Mouse (Mus musculus) midbrain, embryonic 15.5 days (tissue): ENCODE results near the gene Ska3. TPM values are rescaled to one million over a fixed set of nuclear protein-coding genes. Genes with fewer than 3 reads are reported as not detected.
A peak's percentile ranks its signal among the peaks of the same experiment; 100 is the strongest.
"Not testable (repeated sequence)": the region's sequence is repeated elsewhere in the genome, so short reads cannot be mapped to it uniquely, and the experiment has no call there.

ENCODE experiments used
- ATAC-seq: fragments of 200-750 bp; cut with Nextera tagmentation; replicated peaks from 2 replicates; pipeline ENCODE4 v1.8.0; 2017; ENCODE audit warnings: moderate TSS enrichment
- H3K27ac ChIP-seq: fragments of 300-500 bp; sonication (generic); 2 replicates; pipeline ENCODE4 v1.5.1; 2015; ENCODE audit warnings: mild to moderate bottlenecking, inconsistent platforms
- H3K27me3 ChIP-seq: fragments of 300-500 bp; sonication (generic); replicated peaks from 2 replicates; pipeline ENCODE4 v1.6.1; 2015; ENCODE audit warnings: inconsistent platforms
- H3K36me3 ChIP-seq: fragments of 300-500 bp; sonication (generic); replicated peaks from 2 replicates; pipeline ENCODE4 v1.6.1; 2015; ENCODE audit warnings: inconsistent platforms
- H3K4me1 ChIP-seq: fragments of 300-500 bp; sonication (generic); 2 replicates; pipeline ENCODE4 v1.6.1; 2015; ENCODE audit warnings: inconsistent platforms
- H3K4me2 ChIP-seq: fragments of 300-500 bp; sonication (generic); 2 replicates; pipeline ENCODE4 v1.6.1; 2015; ENCODE audit warnings: inconsistent platforms, mild to moderate bottlenecking, moderate library complexity
- H3K4me3 ChIP-seq: fragments of 300-500 bp; sonication (generic); 2 replicates; pipeline ENCODE4 v1.5.1; 2015; ENCODE audit warnings: mild to moderate bottlenecking, inconsistent platforms
- H3K9ac ChIP-seq: fragments of 300-500 bp; sonication (generic); 2 replicates; pipeline ENCODE4 v1.6.1; 2015; ENCODE audit warnings: mild to moderate bottlenecking, inconsistent platforms
- H3K9me3 ChIP-seq: fragments of 300-500 bp; sonication (generic); 2 replicates; pipeline ENCODE4 v1.6.1; 2016; ENCODE audit warnings: inconsistent platforms
- WGBS: fragments of 180-500 bp; shearing (Covaris S2); methylation state at CpG from one replicate; pipeline ENCODE4 v1.1.7; 2015; ENCODE audit warnings: mixed read lengths; 5-methylcytosine and 5-hydroxymethylcytosine counted together
- polyA plus RNA-seq: library from polyadenylated mRNA; unstranded; fragments of >200 nt; fragmentation: Nextera tagmentation; extraction: Ambion mirVana; gene quantifications from 2 replicates; pipeline ENCODE4 v1.2.1, GENCODE M21; 2015

The Ska3 gene
- polyA plus RNA-seq = 6.2 and 6.9 TPM in 2 replicates

GRCm38 (mm10) chr14:57825788-57826751 lies at the start of gene Ska3, which contains the start of gene Mrpl57:
Ska3 (minus strand) TSS chr14:57826185.
Mrpl57 (plus strand) TSS chr14:57826234.
- H3K9me3 ChIP-seq = no peaks in the 10 kb centered on the region
- peaks cover 18% of the 10 kb centered on the region for H3K4me1 ChIP-seq
- peak within 1 kb of the TSS; percentile 84 for H3K9ac ChIP-seq
- peak within 1 kb of the TSS; percentile 72 for H3K4me3 ChIP-seq
- H3K36me3 ChIP-seq = no peaks in the 10 kb centered on the region
- H3K4me2 ChIP-seq = peak within 1 kb of the TSS; percentile 63
- WGBS = under 1% methylated on average over 96 of the region's 96 CpGs
- peak; percentile 98 for ATAC-seq
- no peaks in the 10 kb centered on the region for H3K27me3 ChIP-seq
- peak within 1 kb of the TSS; percentile 90 for H3K27ac ChIP-seq

GRCm38 (mm10) chr14:57866676-57867276 lies 40.8 kb upstream of the Ska3 start:
- ATAC-seq = no peak
- Histone ChIP-seq H3K27ac (no peak overlapping the region), H3K9me3 (no peaks in the 10 kb centered on the region), H3K4me2 (no peak overlapping the region), H3K27me3 (no peaks in the 10 kb centered on the region), H3K36me3 (peaks cover 18% of the 10 kb centered on the region), H3K4me3 (no peak overlapping the region), H3K4me1 (no peaks in the 10 kb centered on the region), H3K9ac (no peak overlapping the region)
- WGBS = 92% methylated on average over 3 of the region's 3 CpGs

GRCm38 (mm10) chr14:57865256-57865655 lies 39.3 kb upstream of the Ska3 start:
- no peaks in the 10 kb centered on the region for H3K4me1 ChIP-seq
- H3K27me3 ChIP-seq = no peaks in the 10 kb centered on the region
- no peak overlapping the region for H3K4me2 ChIP-seq
- no peak overlapping the region for H3K27ac ChIP-seq
- no peaks in the 10 kb centered on the region for H3K9me3 ChIP-seq
- no peak for ATAC-seq
- WGBS = 88% methylated on average over 3 of the region's 3 CpGs
- peaks cover 23% of the 10 kb centered on the region for H3K36me3 ChIP-seq
- H3K9ac ChIP-seq = no peak overlapping the region
- no peak overlapping the region for H3K4me3 ChIP-seq

DNA sequence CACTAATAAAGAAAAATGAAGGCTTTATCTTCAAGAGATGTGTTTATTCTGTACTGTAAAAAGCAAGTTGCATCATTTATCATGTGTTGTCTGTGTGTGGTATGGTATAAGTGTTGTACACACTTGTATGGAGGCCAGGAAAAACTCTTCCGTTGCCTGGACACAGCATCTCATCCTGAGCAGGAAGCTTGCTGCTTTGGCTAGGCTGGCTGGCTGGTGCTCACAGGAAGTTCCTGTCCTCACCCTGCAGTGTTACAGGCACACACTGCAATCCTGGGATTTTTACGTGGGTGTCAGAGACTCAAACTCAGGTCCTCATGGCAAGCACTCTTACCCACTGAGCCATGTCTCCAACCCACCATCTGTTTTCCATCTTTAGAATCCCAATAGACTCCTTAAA lies 37.1 kb upstream of the Ska3 start:
- 81% methylated on average over 2 of the region's 2 CpGs for whole genome bisulfite sequencing
- no peak overlapping the region for H3K4me2 ChIP-seq
- ATAC-seq = no peak
- H3K36me3 ChIP-seq = peaks cover 16% of the 10 kb centered on the region
- H3K4me3 ChIP-seq = no peak overlapping the region
- H3K27ac ChIP-seq = no peak overlapping the region
- H3K27me3 ChIP-seq = no peaks in the 10 kb centered on the region
- no peak overlapping the region for H3K9ac ChIP-seq
- no peaks in the 10 kb centered on the region for H3K9me3 ChIP-seq
- no peaks in the 10 kb centered on the region for H3K4me1 ChIP-seq

DNA sequence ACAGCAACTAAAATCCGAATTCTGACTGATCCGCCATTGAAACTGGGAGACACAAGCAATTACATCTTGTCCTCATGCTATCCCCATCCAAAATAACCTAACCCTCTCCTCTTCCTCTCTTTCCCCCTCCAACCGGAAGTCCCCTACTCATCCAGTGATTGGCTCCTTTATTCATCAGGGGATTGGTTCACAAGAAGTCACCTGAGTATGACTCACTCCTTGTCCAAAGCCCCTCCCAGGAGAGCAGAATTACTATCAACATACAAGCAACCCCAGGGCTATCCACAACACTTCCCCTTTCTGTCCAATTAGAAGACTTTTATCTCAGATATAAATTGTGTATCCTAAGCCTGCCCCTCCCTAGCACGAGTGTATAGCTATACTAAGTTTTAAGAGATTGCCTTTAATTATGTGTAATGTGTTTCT lies 36.0 kb upstream of the Ska3 start:
- 91% methylated on average over 4 of the region's 4 CpGs for whole genome bisulfite sequencing
- Histone ChIP-seq H3K9ac (no peak overlapping the region), H3K4me2 (no peak overlapping the region), H3K36me3 (peaks cover 16% of the 10 kb centered on the region), H3K27me3 (no peaks in the 10 kb centered on the region), H3K4me1 (no peaks in the 10 kb centered on the region), H3K27ac (no peak overlapping the region), H3K4me3 (no peak overlapping the region), H3K9me3 (no peaks in the 10 kb centered on the region)
- no peak for ATAC-seq

DNA sequence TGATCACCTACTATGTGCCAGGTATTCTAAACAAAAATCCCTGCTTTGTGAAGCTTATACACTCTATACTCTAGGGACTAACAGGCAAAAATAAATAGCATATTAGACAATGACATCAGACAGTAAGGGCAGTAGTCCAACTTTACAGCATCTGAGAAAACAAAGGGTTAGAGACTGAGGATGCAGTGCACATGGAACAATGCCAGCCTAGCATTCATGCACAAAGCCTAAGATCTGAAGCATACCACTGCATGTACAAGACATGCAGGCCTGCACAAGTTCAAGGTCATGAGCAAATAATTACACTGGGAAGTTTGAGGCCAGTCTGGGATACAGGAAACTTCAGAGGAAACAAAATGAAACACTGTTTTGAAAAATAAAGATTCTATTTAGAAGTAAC lies 33.5 kb upstream of the Ska3 start:
- Histone ChIP-seq H3K27me3 (no peaks in the 10 kb centered on the region), H3K9ac (no peak overlapping the region), H3K27ac (no peak overlapping the region), H3K4me3 (no peak overlapping the region), H3K4me1 (no peaks in the 10 kb centered on the region), H3K4me2 (no peak overlapping the region), H3K36me3 (0 out of 2 replicates have a peak, but pooled peaks cover 5% of the 10 kb centered on the region), H3K9me3 (no peaks in the 10 kb centered on the region)
- no peak for ATAC-seq

GRCm38 (mm10) chr14:57858601-57859000 lies 32.6 kb upstream of the Ska3 start:
- 94% methylated on average over 2 of the region's 2 CpGs for WGBS
- Histone ChIP-seq H3K9me3 (no peaks in the 10 kb centered on the region), H3K4me3 (no peak overlapping the region), H3K4me2 (no peak overlapping the region), H3K27me3 (no peaks in the 10 kb centered on the region), H3K9ac (no peak overlapping the region), H3K27ac (no peak overlapping the region), H3K4me1 (no peaks in the 10 kb centered on the region), H3K36me3 (0 out of 2 replicates have a peak, but pooled peaks cover 5% of the 10 kb centered on the region)
- ATAC-seq = no peak

DNA sequence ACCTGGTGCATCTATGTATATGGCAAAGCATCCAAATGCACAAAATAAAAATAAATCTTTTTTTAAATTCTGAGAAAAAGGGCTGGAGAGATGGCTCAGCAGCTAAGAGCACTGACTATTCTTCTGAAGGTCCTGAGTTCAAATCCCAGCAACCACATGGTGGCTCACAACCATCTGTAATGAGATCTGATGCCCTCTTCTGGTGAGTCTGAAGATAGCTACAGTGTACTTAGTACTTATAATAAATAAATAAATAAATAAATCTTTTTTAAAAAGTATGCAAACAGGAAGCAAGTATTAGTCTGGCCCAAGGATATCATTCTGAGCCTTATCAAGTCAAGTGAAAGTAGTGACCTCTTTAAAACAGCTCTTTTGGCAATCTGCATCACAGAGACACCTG lies 30.1 kb upstream of the Ska3 start:
- H3K36me3 ChIP-seq = peaks cover 10% of the 10 kb centered on the region; the same call in 1 of the 2 replicates
- ATAC-seq, H3K9ac ChIP-seq, H3K27me3 ChIP-seq, H3K4me2 ChIP-seq, H3K4me1 ChIP-seq, H3K27ac ChIP-seq, H3K9me3 ChIP-seq, H3K4me3 ChIP-seq: not testable (repeated sequence)

DNA sequence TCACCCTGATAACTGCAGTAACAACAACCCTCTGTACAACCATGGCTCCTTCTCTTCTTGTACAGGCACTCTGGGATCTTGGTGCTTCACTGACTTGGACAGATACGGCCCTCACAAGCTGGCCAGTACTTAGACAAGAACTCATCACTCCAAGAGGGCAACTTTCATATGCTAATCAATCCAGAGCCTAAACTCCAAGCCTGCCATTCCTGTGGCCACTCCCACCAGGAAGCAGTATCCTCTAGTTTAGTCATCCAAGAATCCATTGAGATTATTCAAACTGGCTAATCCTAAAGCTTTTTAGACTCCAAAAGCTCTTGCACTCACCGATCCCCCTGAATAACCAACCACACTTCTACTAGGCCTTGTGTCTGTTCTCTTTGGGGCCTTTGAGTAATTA lies 27.0 kb upstream of the Ska3 start:
- ATAC-seq = no peak
- Histone ChIP-seq H3K4me1 (no peaks in the 10 kb centered on the region), H3K4me2 (no peak overlapping the region), H3K36me3 (peaks cover 10% of the 10 kb centered on the region; the same call in 1 of the 2 replicates), H3K4me3 (no peak overlapping the region), H3K27ac (no peak overlapping the region), H3K9me3 (no peaks in the 10 kb centered on the region), H3K27me3 (no peaks in the 10 kb centered on the region), H3K9ac (no peak overlapping the region)
- WGBS = 50% methylated on average over 2 of the region's 2 CpGs

DNA sequence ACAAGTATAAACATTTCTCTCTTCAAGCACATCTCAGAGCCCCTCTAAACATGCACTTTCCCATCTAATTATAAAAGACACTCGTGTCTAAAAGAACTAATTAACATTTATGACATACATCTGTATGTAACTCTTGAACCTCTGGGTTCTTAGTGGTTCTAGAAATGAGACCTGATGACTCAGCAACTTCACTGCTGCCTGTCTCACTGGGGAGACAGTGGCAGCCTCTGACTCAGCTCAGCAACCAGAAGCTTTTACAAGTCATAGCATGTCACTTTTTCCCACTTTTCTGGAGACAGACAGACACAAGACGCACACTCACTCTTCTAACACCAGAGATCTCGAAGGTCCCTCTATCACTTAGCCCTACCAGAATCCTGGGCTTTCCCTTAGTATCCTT lies 24.3 kb upstream of the Ska3 start:
- 91% methylated on average over 3 of the region's 3 CpGs for WGBS

DNA sequence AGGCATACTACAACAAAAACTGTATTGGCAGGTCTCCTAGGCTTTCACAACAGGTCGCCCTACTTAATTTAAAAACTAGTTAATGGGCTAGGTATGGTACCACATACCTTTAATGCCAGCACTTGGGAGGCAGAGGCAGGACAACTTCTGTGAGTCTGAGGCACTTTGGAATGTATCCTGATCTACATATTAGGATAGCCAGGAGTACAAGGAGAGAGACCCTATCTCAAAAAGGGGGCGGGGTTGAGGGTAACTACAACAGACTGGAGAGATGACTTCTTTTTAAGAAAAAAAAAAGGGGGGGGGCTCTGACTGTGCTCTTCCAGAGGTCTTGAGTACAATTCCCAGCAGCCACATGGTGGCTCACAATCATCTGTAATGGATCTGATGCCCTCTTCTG lies 22.7 kb upstream of the Ska3 start:
- H3K4me1 ChIP-seq = no peaks in the 10 kb centered on the region

More for the DNA sequence above, 24.3 kb upstream of the Ska3 start:
- ATAC-seq = no peak
- no peak overlapping the region for H3K4me2 ChIP-seq
- no peaks in the 10 kb centered on the region for H3K4me1 ChIP-seq
- no peak overlapping the region for H3K27ac ChIP-seq
- H3K9me3 ChIP-seq = no peaks in the 10 kb centered on the region
- no peak overlapping the region for H3K4me3 ChIP-seq
- no peaks in the 10 kb centered on the region for H3K27me3 ChIP-seq
- H3K9ac ChIP-seq = no peak overlapping the region
- peaks cover 11% of the 10 kb centered on the region; the same call in 1 of the 2 replicates for H3K36me3 ChIP-seq

GRCm38 (mm10) chr14:57848061-57848460 lies 22.1 kb upstream of the Ska3 start:
- not testable (repeated sequence) for H3K27ac ChIP-seq, H3K4me2 ChIP-seq, H3K4me1 ChIP-seq, H3K9me3 ChIP-seq, H3K27me3 ChIP-seq, H3K9ac ChIP-seq, ATAC-seq, H3K4me3 ChIP-seq
- WGBS = 82% methylated on average over 5 of the region's 5 CpGs
- peaks cover 22% of the 10 kb centered on the region for H3K36me3 ChIP-seq

More for the DNA sequence above, 22.7 kb upstream of the Ska3 start:
- H3K27me3 ChIP-seq = no peaks in the 10 kb centered on the region
- no peak for ATAC-seq
- H3K36me3 ChIP-seq = peaks cover 23% of the 10 kb centered on the region
- no peaks in the 10 kb centered on the region for H3K9me3 ChIP-seq
- H3K9ac ChIP-seq = no peak overlapping the region
- H3K4me3 ChIP-seq = no peak overlapping the region
- WGBS = 93% methylated on average over 2 of the region's 2 CpGs
- no peak overlapping the region for H3K27ac ChIP-seq
- no peak overlapping the region for H3K4me2 ChIP-seq
